Mouse (Mus musculus) embryonic fibroblast, embryonic 13.5 days (primary cell): ENCODE measurements at regions not wholly inside any gene's neighbourhood (a gene's known extent, or its start where the extent isn't known, plus 50 kb on each side); places are given as distances from the start of the nearest gene placed in this dataset.

Source experiments
- CTCF ChIP-seq: IDR thresholded peaks from 2 replicates; pipeline ENCODE4 v1.5.1; 2011; ENCODE audit warnings: mild to moderate bottlenecking, control low read depth, low read length, moderate library complexity, borderline replicate concordance; ENCODE audit not compliant: insufficient read depth
- POLR2A ChIP-seq: IDR thresholded peaks from 2 replicates; pipeline ENCODE4 v1.6.1; 2011; ENCODE audit warnings: low read depth, mild to moderate bottlenecking, control low read depth, low read length, moderate library complexity

DNA sequence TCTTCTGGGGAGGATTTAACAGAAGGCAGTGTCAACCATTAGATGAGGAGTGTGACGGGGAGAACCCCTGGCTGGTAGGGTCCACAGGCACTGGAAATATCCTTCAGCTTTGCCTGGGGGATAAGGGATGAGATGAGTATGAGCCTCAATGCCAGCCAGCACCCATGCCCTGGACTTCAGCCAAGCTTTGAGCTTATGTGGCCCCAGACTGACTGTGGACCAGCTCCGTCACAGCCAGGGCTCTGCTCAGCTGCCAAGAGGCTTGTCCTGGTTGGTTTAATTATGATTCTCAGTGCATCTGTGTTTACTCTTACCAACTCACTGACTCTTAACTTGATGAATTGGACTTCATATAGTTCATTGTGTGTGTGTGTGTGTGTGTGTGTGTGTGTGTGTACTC lies 165.8 kb downstream of the Mex3b start:
- TF ChIP-seq CTCF (no peak), POLR2A (no peak)
